Mouse (Mus musculus) right cerebral cortex, postnatal 14 days (tissue): Measurements from ENCODE around the gene Slc22a16.
A peak's percentile ranks its signal among the peaks of the same experiment; 100 is the strongest.
"Not testable (repeated sequence)": the region's sequence is repeated elsewhere in the genome, so short reads cannot be mapped to it uniquely, and the experiment has no call there.

Experiments
- DNase-seq: peaks from one replicate; pipeline ENCODE4 v3.0.0; 2022

Slc22a16 gene

GRCm38 (mm10) chr10:40570036-40570435 lies at the start of gene Slc22a16:
Gene Slc22a16 (plus strand): TSS chr10:40570336.
- DNase-seq: no peak

DNA sequence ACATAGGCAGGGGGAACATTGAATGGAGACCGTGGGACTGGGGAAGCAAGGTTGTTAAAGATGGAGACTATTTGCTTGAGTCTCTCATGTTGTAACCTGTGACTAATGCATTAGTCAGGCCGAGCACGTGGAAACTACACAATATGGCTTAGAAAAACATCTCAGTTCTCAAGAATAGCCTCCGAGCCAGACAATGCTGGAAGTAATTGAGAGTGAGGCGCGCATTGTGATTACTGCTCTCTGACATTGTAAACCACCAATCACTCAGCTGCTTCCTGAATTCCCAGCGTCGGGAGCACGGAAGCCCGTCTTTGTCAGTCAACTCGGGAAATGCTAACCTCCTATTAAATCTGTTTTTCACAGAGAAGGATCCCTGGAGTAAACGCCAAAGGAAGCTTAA lies 48.6 kb upstream of the Slc22a16 start:
- DNase-seq: no peak

GRCm38 (mm10) chr10:40523312-40523975 lies 46.7 kb upstream of the Slc22a16 start:
- no peak for DNase-seq

DNA sequence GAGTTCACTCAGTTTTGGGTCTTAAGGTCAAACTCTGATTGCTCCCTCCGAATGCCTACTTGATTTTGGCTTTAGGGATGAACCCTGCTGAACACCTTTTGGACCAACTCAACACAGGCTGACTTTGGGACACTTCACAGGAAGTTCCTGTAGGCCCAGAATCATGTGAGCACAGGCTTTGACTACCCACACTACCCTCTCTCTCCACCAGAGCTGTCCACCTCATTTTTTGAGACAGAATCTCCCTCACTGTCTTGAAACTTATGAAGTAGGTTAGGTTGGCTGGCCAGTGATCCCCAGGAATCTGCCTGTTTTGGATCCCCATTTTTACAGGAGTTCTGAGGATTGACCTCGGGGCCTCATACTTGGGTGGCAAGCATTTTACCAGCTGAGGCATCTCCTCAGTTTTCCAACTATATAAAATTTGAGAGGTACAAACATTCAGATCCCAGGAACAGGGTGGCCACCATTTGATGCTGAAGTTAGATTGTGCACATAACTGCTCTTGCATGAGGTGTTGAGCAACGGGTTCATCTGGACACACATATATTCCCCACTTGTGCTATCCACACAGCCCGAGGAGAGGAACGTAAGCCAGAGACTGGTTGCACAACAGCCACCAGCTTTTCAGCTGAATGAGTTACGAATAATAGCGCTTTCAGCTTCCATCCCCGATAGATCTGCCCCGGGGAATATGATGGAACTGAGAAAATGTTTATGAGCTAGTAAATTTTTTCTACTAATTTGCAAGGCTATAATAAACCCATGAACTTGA lies 45.9 kb upstream of the Slc22a16 start:
- DNase-seq: no peak

DNA sequence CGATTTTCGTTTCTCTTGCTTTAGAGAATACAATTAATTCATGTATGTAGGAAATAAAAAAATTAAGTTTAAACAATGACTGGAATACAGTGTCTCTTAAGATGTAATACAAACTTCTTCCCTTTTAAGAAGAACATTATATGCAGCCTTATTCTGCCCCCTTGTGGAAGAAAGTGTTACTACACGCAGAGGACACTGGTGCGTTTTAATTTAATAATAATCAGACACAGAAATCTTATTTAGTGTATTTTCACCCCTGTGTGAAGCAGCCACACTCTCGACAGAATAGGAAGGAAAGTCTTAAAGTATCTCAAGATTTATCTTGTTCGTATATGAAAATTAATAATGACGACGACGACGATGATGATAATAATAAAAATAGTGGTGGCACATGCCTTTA lies 45.1 kb upstream of the Slc22a16 start:
- peak; percentile 54 for DNase-seq

DNA sequence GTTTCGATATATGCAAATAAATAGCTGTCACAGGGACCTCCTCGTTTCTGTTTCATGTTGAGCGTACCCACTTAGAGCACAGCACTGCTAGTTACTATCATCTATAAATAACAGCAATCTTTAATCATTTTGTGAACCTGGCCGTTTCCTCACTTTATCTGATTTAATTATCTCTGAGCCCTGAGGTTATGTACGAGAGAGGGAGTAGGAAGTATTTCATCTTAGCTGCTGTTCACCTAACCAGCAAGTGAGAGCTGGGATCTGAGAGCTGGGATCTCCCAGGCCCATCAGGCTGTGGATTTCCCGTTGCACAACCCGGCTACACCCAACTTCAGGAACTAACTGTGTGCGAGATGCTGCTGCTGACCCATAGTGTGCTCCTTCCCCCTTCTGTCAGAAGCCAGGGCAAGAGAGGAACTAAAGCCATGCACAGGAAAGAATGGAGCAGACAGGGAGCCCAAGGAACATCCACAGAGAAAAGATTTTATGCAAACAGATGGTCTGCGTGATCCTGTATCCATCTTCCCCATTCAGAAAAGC lies 44.5 kb upstream of the Slc22a16 start:
- no peak for DNase-seq

GRCm38 (mm10) chr10:40526301-40526761 lies 43.8 kb upstream of the Slc22a16 start:
- no peak for DNase-seq

DNA sequence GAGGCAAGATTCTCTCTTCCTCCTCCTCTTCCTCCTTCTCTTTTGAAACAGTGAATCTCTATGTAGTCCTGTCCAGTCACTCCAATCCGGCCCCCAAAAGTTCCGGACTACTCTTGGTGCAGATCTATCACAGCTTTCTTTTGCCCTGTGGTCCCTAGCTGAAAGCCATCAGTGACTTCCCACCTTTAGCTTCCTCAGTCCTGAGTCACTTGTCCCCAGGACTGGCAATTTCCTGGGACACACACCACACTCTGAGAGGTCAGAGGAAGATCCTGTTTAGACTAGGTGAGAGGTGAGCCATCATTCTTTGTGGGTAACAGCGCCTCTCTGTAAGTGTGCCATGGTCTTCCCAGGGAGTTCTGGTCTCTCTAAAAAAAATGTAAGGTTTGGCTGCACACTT lies 43.1 kb upstream of the Slc22a16 start:
- DNase-seq: no peak

DNA sequence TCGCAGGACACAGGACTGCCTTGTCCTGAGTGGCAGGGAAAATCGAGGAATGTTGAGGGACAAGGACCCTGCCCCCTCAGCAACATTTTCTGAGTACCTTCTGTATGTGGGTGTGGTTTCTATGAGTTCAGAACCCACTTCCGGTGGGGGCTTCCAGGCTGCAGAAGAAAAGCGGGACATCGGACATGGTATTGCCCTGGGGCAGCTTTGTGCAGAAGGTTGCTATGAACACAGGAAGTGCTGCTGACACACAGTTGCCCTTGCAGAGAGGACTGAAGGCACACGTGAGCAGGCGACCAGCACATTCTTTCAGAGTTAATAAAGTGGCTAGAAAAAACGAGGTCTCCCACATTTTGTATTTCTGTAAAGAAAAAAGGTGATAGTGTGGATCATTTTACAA lies 42.6 kb upstream of the Slc22a16 start:
- DNase-seq: no peak

- DNase-seq: no peak
Observed at GRCm38 (mm10) chr10:40528668-40529067, 41.5 kb upstream of the Slc22a16 start.

- DNase-seq: peak; percentile 65
Observed at GRCm38 (mm10) chr10:40529617-40530016, 40.5 kb upstream of the Slc22a16 start.

GRCm38 (mm10) chr10:40530661-40531060 lies 39.5 kb upstream of the Slc22a16 start:
- no peak for DNase-seq

- DNase-seq: not testable (repeated sequence)
Observed at GRCm38 (mm10) chr10:40532586-40532985, 37.5 kb upstream of the Slc22a16 start.

GRCm38 (mm10) chr10:40541351-40541750 lies 28.8 kb upstream of the Slc22a16 start:
- no peak for DNase-seq

DNA sequence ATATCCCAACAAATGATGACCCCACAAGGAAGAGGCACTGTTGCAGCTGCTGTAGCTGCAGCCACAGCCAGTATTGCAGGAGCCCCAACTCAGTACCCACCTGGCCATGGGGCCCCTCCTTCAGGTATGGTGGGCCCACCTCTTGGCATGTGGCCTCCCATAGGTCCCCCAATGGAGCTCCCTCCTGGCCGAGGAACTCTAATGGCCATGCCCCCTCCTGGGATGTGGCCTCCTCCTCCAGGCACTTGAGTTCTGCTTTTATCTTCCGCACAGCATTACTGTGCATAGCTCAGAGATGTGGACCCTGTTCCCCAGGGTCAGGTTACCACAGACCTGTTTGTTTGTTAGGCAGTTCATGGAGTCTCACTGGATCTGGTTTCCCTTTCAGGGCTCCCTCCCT lies 20.8 kb upstream of the Slc22a16 start:
- DNase-seq: no peak

DNA sequence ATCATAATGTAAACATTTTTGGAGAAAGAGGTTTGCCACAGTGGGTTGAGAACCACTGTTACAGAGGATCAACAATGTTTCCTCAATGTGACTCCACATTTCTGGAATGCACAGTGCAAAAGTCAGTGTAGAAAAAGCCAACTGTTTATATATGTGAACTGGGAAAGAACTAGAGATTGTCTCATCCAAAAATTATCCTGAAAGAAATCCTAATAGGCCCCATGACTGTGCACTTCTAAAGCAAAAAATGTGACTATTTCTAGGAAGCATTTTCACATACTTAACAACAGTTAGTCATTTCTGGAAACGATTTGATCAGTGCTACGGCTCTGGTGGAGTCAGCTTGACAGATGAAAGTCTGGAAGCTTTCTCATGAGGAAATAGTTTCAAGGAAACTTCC lies 18.3 kb upstream of the Slc22a16 start:
- no peak for DNase-seq

DNA sequence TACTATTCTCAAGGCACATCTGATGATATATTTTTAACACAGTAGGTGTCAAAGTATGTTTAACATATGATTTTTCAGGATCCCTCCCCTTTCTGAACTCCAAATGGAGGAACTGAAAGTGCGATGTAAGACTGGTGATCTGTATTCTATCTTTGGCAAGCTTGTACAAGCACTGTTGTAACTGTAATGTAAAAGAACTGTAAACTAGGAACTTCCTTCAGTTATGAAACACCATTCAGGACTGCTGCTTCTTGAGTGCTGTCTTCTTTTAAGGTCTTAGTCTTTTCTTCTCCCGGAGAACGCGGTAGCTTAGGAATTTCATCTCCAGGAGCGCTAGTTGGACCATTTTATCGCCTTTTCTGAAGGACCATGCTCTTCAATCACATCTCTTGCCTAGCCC lies 4.4 kb upstream of the Slc22a16 start:
- DNase-seq: not testable (repeated sequence)

- no peak for DNase-seq
Observed at GRCm38 (mm10) chr10:40575912-40576634, 5.9 kb downstream of the Slc22a16 start.

DNA sequence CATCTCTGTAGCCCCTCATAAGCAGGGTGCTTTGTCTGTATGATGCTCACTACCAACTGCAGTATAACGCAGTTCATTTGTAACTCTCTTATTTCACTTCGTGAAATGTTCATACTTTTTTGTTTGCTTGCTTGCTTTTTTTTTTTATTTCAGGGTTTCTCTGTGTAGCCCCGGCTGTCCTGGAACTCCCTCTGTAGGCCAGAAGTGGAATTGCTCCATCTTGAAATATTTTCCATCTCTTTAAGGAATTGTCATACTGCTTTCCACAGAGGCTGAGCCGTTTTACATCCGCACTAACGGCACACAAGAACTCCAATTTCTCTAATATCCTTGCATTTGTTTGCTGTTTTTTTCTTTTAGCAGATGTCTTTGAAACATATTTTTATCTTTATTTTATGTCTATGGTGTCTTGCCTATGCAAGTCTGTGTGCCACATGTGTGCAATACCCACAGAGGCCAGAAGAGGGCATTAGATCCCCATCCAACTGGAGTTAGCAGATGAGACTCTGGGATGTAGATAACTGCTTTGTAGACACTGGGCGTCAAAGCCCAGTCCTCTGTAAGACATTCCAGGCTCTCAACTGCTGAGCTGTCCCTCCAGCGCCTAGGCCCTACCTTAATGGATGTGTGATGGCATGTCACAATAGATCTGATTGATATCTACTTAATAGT lies 13.6 kb downstream of the Slc22a16 start:
- DNase-seq: peak; percentile 37

- DNase-seq: peak; percentile 62
Observed at GRCm38 (mm10) chr10:40592186-40592585, 22.1 kb downstream of the Slc22a16 start.

DNA sequence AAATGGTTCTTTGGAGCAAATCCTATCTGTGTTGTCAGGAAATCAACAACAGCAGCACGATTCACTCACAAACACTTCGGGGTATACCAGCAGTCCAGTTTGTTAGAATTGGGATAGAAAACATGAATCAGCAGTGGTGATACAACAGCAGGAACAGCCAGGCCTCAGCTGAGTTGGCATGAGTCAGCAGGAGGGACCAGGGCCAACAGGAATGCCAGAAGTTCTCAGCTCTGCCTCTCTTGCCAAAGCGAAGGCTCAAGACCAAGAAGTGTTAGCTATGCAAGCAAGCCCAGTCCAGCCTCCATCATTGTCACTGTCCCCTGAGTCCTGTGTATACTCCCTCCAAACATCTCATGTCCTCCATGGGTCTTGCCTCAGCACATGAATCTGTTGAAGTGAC lies 27.0 kb downstream of the Slc22a16 start:
- DNase-seq: no peak

GRCm38 (mm10) chr10:40604706-40605394 lies 34.7 kb downstream of the Slc22a16 start:
- no peak for DNase-seq
